Mouse (Mus musculus): ENCODE data around the gene Wdcp. TPM values are rescaled to one million over a fixed set of nuclear protein-coding genes. Genes with fewer than 3 reads are reported as not detected.
A peak's percentile ranks its signal among the peaks of the same experiment; 100 is the strongest.
"Not testable (repeated sequence)": the region's sequence is repeated elsewhere in the genome, so short reads cannot be mapped to it uniquely, and the experiment has no call there.

Wdcp gene
- polyA plus RNA-seq, 1 experiment from 2014 or later = 8.4 TPM

DNA sequence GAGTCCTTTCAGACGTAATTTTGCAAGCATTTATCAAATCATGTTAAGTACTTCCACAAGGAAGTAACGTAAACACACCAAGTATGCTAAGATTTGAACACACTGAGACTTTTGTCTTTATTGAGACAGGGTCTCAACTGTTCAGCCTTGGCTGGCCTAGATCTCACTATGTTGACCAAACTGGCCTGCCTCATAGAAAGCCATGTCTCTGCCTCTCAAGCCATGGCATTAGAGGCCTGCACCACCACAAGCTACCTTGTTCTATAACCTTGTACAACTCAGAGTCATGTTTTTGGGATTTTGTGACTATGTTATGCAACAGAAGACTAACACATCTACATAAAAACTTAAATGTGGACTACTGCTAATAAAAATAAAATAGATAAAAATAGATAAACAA is 39.0 kb downstream of the Wdcp start:
- no peak for TF ChIP-seq CTCF (IDR thresholded peaks at IDR 0.05; ENCODE audit: low read depth)
- no peak for TF ChIP-seq EP300 (IDR thresholded peaks at IDR 0.05; ENCODE audit: low read depth)
- no peak for ATAC-seq
- no peak overlapping the region for H3K4me2 ChIP-seq (ENCODE audit: low read depth, low read length)
- no peaks in the 10 kb centered on the region for H3K9me3 ChIP-seq (ENCODE audit: low read length)
- no peaks in the 10 kb centered on the region for H3K4me1 ChIP-seq (ENCODE audit: insufficient read depth)
- H3K9ac ChIP-seq (replicated peaks) = no peak overlapping the region
- no peaks in the 10 kb centered on the region for H3K27me3 ChIP-seq (ENCODE audit: insufficient read depth, low read length)
- H3K4me3 ChIP-seq (ENCODE audit: low read depth, low read length) = no peak overlapping the region
- DNase-seq = no peak
- H3K36me3 ChIP-seq (replicated peaks; ENCODE audit: insufficient read depth, low read length) = peaks cover 38% of the 10 kb centered on the region
- WGBS (ENCODE audit: insufficient replicate concordance) = 86% methylated on average over 2 of the region's 2 CpGs
- no peak overlapping the region for H3K27ac ChIP-seq (ENCODE audit: low read depth)

DNA sequence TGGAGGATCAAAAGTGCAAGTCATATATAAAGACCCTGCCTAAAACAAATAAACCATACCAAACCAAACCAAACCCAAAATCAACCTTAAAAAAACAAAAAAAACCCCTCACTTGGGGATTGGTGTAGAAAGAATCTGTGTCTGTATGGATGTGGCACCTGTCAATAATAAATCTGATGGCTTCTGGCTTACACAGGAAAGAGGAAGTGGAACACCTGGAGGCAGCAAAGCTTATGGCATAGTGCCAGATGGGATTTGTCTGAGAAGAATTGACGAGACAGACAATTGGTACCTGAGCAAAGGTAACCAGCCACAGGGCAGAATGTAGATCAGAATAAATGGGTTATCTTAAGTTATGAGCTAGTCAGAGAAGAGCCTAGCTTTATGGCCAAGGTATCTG is 42.0 kb downstream of the Wdcp start:
- no peaks in the 10 kb centered on the region for H3K4me1 ChIP-seq (ENCODE audit: insufficient read depth)
- no peak overlapping the region for H3K4me3 ChIP-seq (ENCODE audit: low read depth, low read length)
- DNase-seq = no peak
- TF ChIP-seq CTCF (IDR thresholded peaks at IDR 0.05; ENCODE audit: low read depth) (no peak), EP300 (IDR thresholded peaks at IDR 0.05; ENCODE audit: low read depth) (no peak)
- peaks cover 30% of the 10 kb centered on the region for H3K36me3 ChIP-seq (replicated peaks; ENCODE audit: insufficient read depth, low read length)
- 59% methylated on average over 1 of the region's 1 CpGs for WGBS (ENCODE audit: insufficient replicate concordance)
- H3K27me3 ChIP-seq (ENCODE audit: insufficient read depth, low read length) = no peaks in the 10 kb centered on the region
- H3K4me2 ChIP-seq (ENCODE audit: low read depth, low read length) = no peak overlapping the region
- no peak for ATAC-seq
- H3K27ac ChIP-seq (ENCODE audit: low read depth) = no peak overlapping the region
- no peak overlapping the region for H3K9ac ChIP-seq (replicated peaks)
- H3K9me3 ChIP-seq (ENCODE audit: low read length) = no peaks in the 10 kb centered on the region

DNA sequence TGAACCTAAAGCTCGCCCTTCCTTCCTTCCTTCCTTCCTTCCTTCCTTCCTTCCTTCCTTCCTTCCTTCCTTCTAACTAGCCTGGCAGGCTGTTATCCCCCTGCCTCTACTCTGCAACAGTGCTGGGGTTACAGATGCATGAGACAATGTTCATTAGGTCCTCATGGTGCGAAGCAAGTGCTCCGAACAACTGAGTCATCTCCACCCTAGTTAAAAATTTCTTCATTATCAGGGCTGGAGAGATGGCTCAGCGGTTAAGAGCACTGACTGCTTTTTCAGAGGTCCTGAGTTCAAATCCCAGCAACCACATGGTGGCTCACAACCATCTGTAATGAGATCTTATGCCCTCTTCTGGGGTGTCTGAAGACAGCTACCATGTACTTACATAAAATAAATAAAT is 43.5 kb downstream of the Wdcp start:
- H3K9ac ChIP-seq (replicated peaks); H3K4me3 ChIP-seq (ENCODE audit: low read depth, low read length); H3K4me1 ChIP-seq (ENCODE audit: insufficient read depth); H3K27me3 ChIP-seq (ENCODE audit: insufficient read depth, low read length); ATAC-seq; H3K27ac ChIP-seq (ENCODE audit: low read depth); H3K4me2 ChIP-seq (ENCODE audit: low read depth, low read length); DNase-seq; H3K9me3 ChIP-seq (ENCODE audit: low read length): not testable (repeated sequence)
- 93% methylated on average over 4 of the region's 4 CpGs for WGBS (ENCODE audit: insufficient replicate concordance)
- H3K36me3 ChIP-seq (replicated peaks; ENCODE audit: insufficient read depth, low read length) = peaks cover 30% of the 10 kb centered on the region

DNA sequence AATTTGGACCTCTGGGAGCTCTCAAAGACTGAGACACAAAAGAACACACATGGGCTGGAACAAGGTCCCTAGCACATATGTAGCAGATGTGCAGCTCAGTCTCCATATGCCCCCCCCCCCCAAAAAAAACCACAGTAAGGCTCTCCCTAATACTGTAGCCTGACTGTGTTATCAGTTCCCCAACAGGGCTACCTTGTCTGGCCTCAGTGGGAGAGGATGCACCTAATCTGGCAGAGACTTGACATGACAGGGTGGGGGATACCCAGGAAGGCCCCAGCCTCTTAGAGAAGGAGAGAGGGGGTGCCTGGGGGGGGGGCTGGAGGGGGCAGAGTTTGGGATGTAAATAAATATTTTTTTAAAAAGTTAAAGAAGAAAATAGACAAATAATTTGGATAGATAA is 45.6 kb downstream of the Wdcp start:
- TF ChIP-seq CTCF (IDR thresholded peaks at IDR 0.05; ENCODE audit: low read depth) = no peak
- TF ChIP-seq EP300 (IDR thresholded peaks at IDR 0.05; ENCODE audit: low read depth) = no peak
- Histone ChIP-seq H3K9me3 (ENCODE audit: low read length) (no peaks in the 10 kb centered on the region), H3K4me1 (ENCODE audit: insufficient read depth) (no peaks in the 10 kb centered on the region), H3K4me3 (ENCODE audit: low read depth, low read length) (no peak overlapping the region), H3K4me2 (ENCODE audit: low read depth, low read length) (no peak overlapping the region), H3K27me3 (ENCODE audit: insufficient read depth, low read length) (no peaks in the 10 kb centered on the region), H3K36me3 (replicated peaks; ENCODE audit: insufficient read depth, low read length) (peaks cover 33% of the 10 kb centered on the region), H3K9ac (replicated peaks) (no peak overlapping the region), H3K27ac (ENCODE audit: low read depth) (no peak overlapping the region)
- ATAC-seq (peak; percentile 54), DNase-seq (no peak)

DNA sequence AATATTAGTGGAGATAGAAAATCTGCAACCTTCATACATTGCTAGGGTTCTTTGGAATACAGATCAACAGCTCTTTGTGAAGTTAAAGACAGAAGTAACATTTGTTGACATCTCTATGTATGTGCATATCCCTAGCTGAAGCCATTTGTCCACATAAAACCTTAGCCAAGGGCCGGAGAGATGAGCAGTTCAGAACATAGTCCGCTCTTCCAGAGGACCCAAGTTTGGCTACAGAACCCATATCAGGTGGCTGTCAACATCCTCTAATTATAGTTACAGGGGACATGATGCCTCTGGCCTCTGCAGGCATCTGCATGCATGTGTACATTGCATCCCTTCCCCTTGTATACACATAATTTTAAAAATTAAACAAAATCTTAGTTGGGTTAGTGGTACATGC is 46.1 kb downstream of the Wdcp start:
- TF ChIP-seq EP300 (IDR thresholded peaks at IDR 0.05; ENCODE audit: low read depth) = no peak
- no peak for TF ChIP-seq CTCF (IDR thresholded peaks at IDR 0.05; ENCODE audit: low read depth)
- Histone ChIP-seq H3K36me3 (replicated peaks; ENCODE audit: insufficient read depth, low read length) (peaks cover 35% of the 10 kb centered on the region), H3K4me3 (ENCODE audit: low read depth, low read length) (no peak overlapping the region), H3K27ac (ENCODE audit: low read depth) (no peak overlapping the region), H3K9ac (replicated peaks) (no peak overlapping the region), H3K9me3 (ENCODE audit: low read length) (no peaks in the 10 kb centered on the region), H3K27me3 (ENCODE audit: insufficient read depth, low read length) (no peaks in the 10 kb centered on the region), H3K4me2 (ENCODE audit: low read depth, low read length) (no peak overlapping the region), H3K4me1 (ENCODE audit: insufficient read depth) (no peaks in the 10 kb centered on the region)
- WGBS (ENCODE audit: insufficient replicate concordance) = 87% methylated on average over 2 of the region's 2 CpGs
- DNase-seq (no peak), ATAC-seq (no peak)

DNA sequence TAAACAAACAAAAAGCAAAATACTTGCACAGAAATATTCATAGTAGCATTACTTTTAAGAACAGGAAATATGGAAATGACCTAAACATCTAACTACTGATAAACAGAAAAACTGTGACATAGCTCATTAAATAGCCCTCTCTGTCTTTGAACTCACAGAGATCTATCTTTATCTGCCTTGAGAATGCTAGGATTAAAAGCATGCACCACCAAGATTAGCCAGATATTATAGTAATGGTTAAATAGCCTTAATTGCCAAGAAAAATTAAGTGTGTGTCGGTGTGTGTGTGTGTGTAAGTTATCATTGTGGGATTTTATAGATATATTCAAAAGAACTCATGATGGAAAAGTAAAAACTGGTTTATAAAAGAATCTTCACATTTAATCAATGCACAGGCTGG is 46.8 kb downstream of the Wdcp start:
- TF ChIP-seq EP300 (IDR thresholded peaks at IDR 0.05; ENCODE audit: low read depth) (no peak), CTCF (IDR thresholded peaks at IDR 0.05; ENCODE audit: low read depth) (no peak)
- peaks cover 32% of the 10 kb centered on the region for H3K36me3 ChIP-seq (replicated peaks; ENCODE audit: insufficient read depth, low read length)

DNA sequence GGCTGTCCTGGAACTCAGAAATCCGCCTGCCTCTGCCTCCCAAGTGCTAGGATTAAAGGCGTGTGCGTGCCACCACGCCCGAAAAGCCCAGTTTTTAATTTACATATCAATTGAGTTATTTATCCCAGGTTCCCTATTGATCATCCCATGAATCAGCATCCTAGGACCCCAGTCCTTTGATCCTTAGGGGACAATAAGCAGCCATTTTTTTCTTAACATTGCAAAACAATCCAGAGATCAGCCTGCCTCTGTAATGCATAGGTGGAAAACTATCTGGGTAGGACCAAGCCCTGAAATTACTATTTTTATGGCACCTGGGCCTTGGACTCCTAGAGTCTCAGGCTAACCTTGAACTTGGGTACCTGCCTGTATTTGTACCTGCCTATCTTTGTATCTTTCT is 54.9 kb downstream of the Wdcp start:
- H3K27ac ChIP-seq (ENCODE audit: low read depth) = no peak overlapping the region
- WGBS (ENCODE audit: insufficient replicate concordance) = 92% methylated on average over 5 of the region's 5 CpGs
- no peaks in the 10 kb centered on the region for H3K27me3 ChIP-seq (ENCODE audit: insufficient read depth, low read length)
- no peak overlapping the region for H3K4me3 ChIP-seq (ENCODE audit: low read depth, low read length)
- H3K9me3 ChIP-seq (ENCODE audit: low read length) = no peaks in the 10 kb centered on the region
- TF ChIP-seq CTCF (IDR thresholded peaks at IDR 0.05; ENCODE audit: low read depth) (no peak), EP300 (IDR thresholded peaks at IDR 0.05; ENCODE audit: low read depth) (no peak)
- DNase-seq = no peak
- H3K4me1 ChIP-seq (ENCODE audit: insufficient read depth) = no peaks in the 10 kb centered on the region
- H3K9ac ChIP-seq (replicated peaks) = no peak overlapping the region
- peaks cover 10% of the 10 kb centered on the region for H3K36me3 ChIP-seq (replicated peaks; ENCODE audit: insufficient read depth, low read length)
- no peak overlapping the region for H3K4me2 ChIP-seq (ENCODE audit: low read depth, low read length)
- no peak for ATAC-seq

More for the DNA sequence above, 46.8 kb downstream of the Wdcp start:
- DNase-seq (no peak), ATAC-seq (no peak)
- H3K4me2 ChIP-seq (ENCODE audit: low read depth, low read length) = no peak overlapping the region
- WGBS (ENCODE audit: insufficient replicate concordance) = 74% methylated on average over 1 of the region's 1 CpGs
- no peaks in the 10 kb centered on the region for H3K9me3 ChIP-seq (ENCODE audit: low read length)
- H3K27me3 ChIP-seq (ENCODE audit: insufficient read depth, low read length) = no peaks in the 10 kb centered on the region
- no peak overlapping the region for H3K9ac ChIP-seq (replicated peaks)
- no peak overlapping the region for H3K4me3 ChIP-seq (ENCODE audit: low read depth, low read length)
- H3K27ac ChIP-seq (ENCODE audit: low read depth) = no peak overlapping the region
- no peaks in the 10 kb centered on the region for H3K4me1 ChIP-seq (ENCODE audit: insufficient read depth)
